Mouse (Mus musculus) CH12.LX (cell line): ENCODE data around the gene Rnd1. TPM values are rescaled to one million over a fixed set of nuclear protein-coding genes. Genes with fewer than 3 reads are reported as not detected.

ENCODE experiments used
- DNase-seq: peaks from one replicate; pipeline ENCODE4 v3.0.0-alpha.2; 2013; ENCODE audit errors: extremely low read depth
- H3K27ac ChIP-seq: 2 replicates; pipeline ENCODE4 v1.5.1; 2012; ENCODE audit warnings: low read depth, mild to moderate bottlenecking, control low read depth, moderate library complexity; ENCODE audit not compliant: insufficient read depth
- H3K27me3 ChIP-seq: replicated peaks from 2 replicates; pipeline ENCODE3; 2012; ENCODE audit warnings: inconsistent platforms
- H3K36me3 ChIP-seq, 2 experiments: replicated peaks in 1 of 2; 2 replicates each; pipeline versions ENCODE3 to v1.6.1; 2012; ENCODE audit warnings: inconsistent platforms in 1 of 2, low read length in 1 of 2, mild to moderate bottlenecking in 1 of 2, mixed read lengths in 1 of 2, moderate library complexity in 1 of 2; ENCODE audit not compliant: control insufficient read depth in 1 of 2, insufficient read depth in 1 of 2
- H3K4me1 ChIP-seq, 2 experiments: 2 replicates each; pipeline ENCODE4 v1.6.1; 2012; ENCODE audit warnings: inconsistent platforms in 1 of 2, moderate library complexity in 1 of 2; ENCODE audit not compliant: insufficient read depth in 2 of 2, control insufficient read depth in 1 of 2
- H3K4me2 ChIP-seq: 2 replicates; pipeline ENCODE4 v1.6.1; 2012; ENCODE audit warnings: low read depth, mild to moderate bottlenecking, control low read depth; ENCODE audit not compliant: poor library complexity, insufficient read depth, severe bottlenecking
- H3K4me3 ChIP-seq, 3 experiments: fragments of 150-350 bp in 1 of 3; sonication (generic) in 1 of 3; replicated peaks in 1 of 3; 2 replicates each; pipeline versions ENCODE3 to v1.5.1; 2011 to 2012; ENCODE audit warnings: low read depth in 2 of 3, low read length in 2 of 3, mild to moderate bottlenecking in 2 of 3, moderate library complexity in 2 of 3, control low read depth in 1 of 3, improper control_type of control experiment in 1 of 3, inconsistent platforms in 1 of 3, mixed read lengths in 1 of 3; ENCODE audit not compliant: poor library complexity in 1 of 3
- H3K79me2 ChIP-seq: replicated peaks from 2 replicates; pipeline ENCODE4 v1.6.1; 2012; ENCODE audit warnings: mild to moderate bottlenecking, moderate library complexity; ENCODE audit not compliant: control insufficient read depth, poor library complexity, insufficient read depth, severe bottlenecking; ENCODE audit errors: extremely low read depth
- H3K9ac ChIP-seq: 2 replicates; pipeline ENCODE4 v1.6.1; 2012; ENCODE audit warnings: low read depth, mild to moderate bottlenecking, control low read depth, moderate library complexity; ENCODE audit not compliant: insufficient read depth
- H3K9me3 ChIP-seq: replicated peaks from 2 replicates; pipeline ENCODE3; 2012; ENCODE audit warnings: low read length, inconsistent platforms, mixed read lengths
- CHD2 ChIP-seq: IDR thresholded peaks from 2 replicates; pipeline ENCODE4 v1.6.1; 2011; ENCODE audit warnings: low read length, improper control_type of control experiment
- CTCF ChIP-seq, 2 experiments: IDR thresholded peaks in 1 of 2; conservative IDR thresholded peaks in 1 of 2; 2 replicates each; pipeline ENCODE4 v1.5.1; 2011 to 2012; ENCODE audit warnings: low read depth in 2 of 2, low read length in 2 of 2, improper control_type of control experiment in 1 of 2, inconsistent platforms in 1 of 2, mild to moderate bottlenecking in 1 of 2, moderate library complexity in 1 of 2
- ETS1 ChIP-seq: conservative IDR thresholded peaks from 2 replicates; pipeline ENCODE4 v1.6.1; 2012; ENCODE audit warnings: low read depth, mild to moderate bottlenecking, inconsistent platforms, low read length, improper control_type of control experiment, moderate library complexity
- HCFC1 ChIP-seq: IDR thresholded peaks from 2 replicates; pipeline ENCODE4 v1.6.1; 2012; ENCODE audit warnings: low read depth, mild to moderate bottlenecking, inconsistent platforms, low read length, improper control_type of control experiment
- JUN ChIP-seq: IDR thresholded peaks from 2 replicates; pipeline ENCODE4 v1.6.1; 2011; ENCODE audit warnings: low read depth, mild to moderate bottlenecking, low read length, improper control_type of control experiment, moderate library complexity; ENCODE audit not compliant: insufficient read depth
- JUND ChIP-seq: conservative IDR thresholded peaks from 2 replicates; pipeline ENCODE4 v1.6.1; 2011; ENCODE audit warnings: low read depth, low read length, improper control_type of control experiment
- MAFK ChIP-seq: IDR thresholded peaks from 2 replicates; pipeline ENCODE4 v1.6.1; 2011; ENCODE audit warnings: low read length, improper control_type of control experiment; ENCODE audit not compliant: insufficient replicate concordance
- MAX ChIP-seq: IDR thresholded peaks from 2 replicates; pipeline ENCODE4 v1.6.1; 2011; ENCODE audit warnings: low read length, improper control_type of control experiment
- MAZ ChIP-seq: IDR thresholded peaks from 2 replicates; pipeline ENCODE4 v1.6.1; 2012; ENCODE audit warnings: low read depth, mild to moderate bottlenecking, inconsistent platforms, low read length, improper control_type of control experiment, moderate library complexity
- MXI1 ChIP-seq: IDR thresholded peaks from 2 replicates; pipeline ENCODE4 v1.6.1; 2011; ENCODE audit warnings: mild to moderate bottlenecking, low read depth, low read length, improper control_type of control experiment
- MYC ChIP-seq: IDR thresholded peaks from 2 replicates; pipeline ENCODE4 v1.6.1; 2011; ENCODE audit warnings: low read depth, mild to moderate bottlenecking, improper control_type of control experiment, low read length
- NELFE ChIP-seq: IDR thresholded peaks from 2 replicates; pipeline ENCODE4 v1.6.1; 2011; ENCODE audit warnings: low read depth, low read length, improper control_type of control experiment
- NRF1 ChIP-seq: IDR thresholded peaks from 2 replicates; pipeline ENCODE4 v1.6.1; 2014; ENCODE audit warnings: low read depth, mild to moderate bottlenecking, inconsistent platforms, low read length, improper control_type of control experiment, moderate library complexity
- PAX5 ChIP-seq: IDR thresholded peaks from 2 replicates; pipeline ENCODE4 v1.6.1; 2012; ENCODE audit warnings: low read length, inconsistent platforms, mixed read lengths
- POLR2AphosphoS2 ChIP-seq: IDR thresholded peaks from 2 replicates; pipeline ENCODE4 v1.6.1; 2011; ENCODE audit warnings: low read depth, low read length, improper control_type of control experiment
- RAD21 ChIP-seq: IDR thresholded peaks from 2 replicates; pipeline ENCODE4 v1.6.1; 2011; ENCODE audit warnings: low read depth, mild to moderate bottlenecking, low read length, improper control_type of control experiment, moderate library complexity
- RCOR1 ChIP-seq: conservative IDR thresholded peaks from 2 replicates; pipeline ENCODE4 v1.6.1; 2012; ENCODE audit warnings: low read depth, mild to moderate bottlenecking, inconsistent platforms, low read length, improper control_type of control experiment
- SMC3 ChIP-seq: IDR thresholded peaks from 2 replicates; pipeline ENCODE4 v1.6.1; 2011; ENCODE audit warnings: low read depth, low read length, improper control_type of control experiment
- TBP ChIP-seq: conservative IDR thresholded peaks from 2 replicates; pipeline ENCODE4 v1.6.1; 2011; ENCODE audit warnings: low read depth, low read length, improper control_type of control experiment
- TCF12 ChIP-seq: IDR thresholded peaks from 2 replicates; pipeline ENCODE4 v1.6.1; 2014; ENCODE audit warnings: low read depth, mild to moderate bottlenecking, inconsistent platforms, low read length, improper control_type of control experiment
- USF1 ChIP-seq: IDR thresholded peaks from 2 replicates; pipeline ENCODE4 v1.6.1; 2014; ENCODE audit warnings: low read depth, mild to moderate bottlenecking, inconsistent platforms, low read length, improper control_type of control experiment
- ZC3H11A ChIP-seq: IDR thresholded peaks from 2 replicates; pipeline ENCODE4 v1.6.1; 2012; ENCODE audit warnings: low read depth, mild to moderate bottlenecking, inconsistent platforms, low read length, improper control_type of control experiment
- ZMIZ1 ChIP-seq: IDR thresholded peaks from 2 replicates; pipeline ENCODE4 v1.6.1; 2012; ENCODE audit warnings: low read depth, mild to moderate bottlenecking, inconsistent platforms, low read length, improper control_type of control experiment
- ZNF384 ChIP-seq: IDR thresholded peaks from 2 replicates; pipeline ENCODE4 v1.6.1; 2012; ENCODE audit warnings: low read depth, low read length, improper control_type of control experiment, inconsistent platforms
- dilution Hi-C: fragments of 300-500 bp; cut with MboI; formaldehyde crosslinking; loops from 2 replicates; pipeline ENCODE4 v1.14.3; 2020; ENCODE audit warnings: low sequenced_read_pairs; ENCODE audit not compliant: extremely low pct_unique_long_range_greater_than_20kb, extremely low pct_ligation_motif_present
- in situ Hi-C: fragments of 300-500 bp; cut with MboI; formaldehyde crosslinking; loops from 3 replicates; pipeline ENCODE4 v1.14.3; 2019; ENCODE audit warnings: low sequenced_read_pairs, low pct_ligation_motif_present, low pct_unique_long_range_greater_than_20kb, mixed read lengths
- polyA plus RNA-seq: library from polyadenylated mRNA; unstranded; fragments of >175 nt; gene quantifications from 2 replicates; pipeline ENCODE4 v1.2.1, GENCODE M21; 2012; ENCODE audit warnings: low read depth; ENCODE audit not compliant: insufficient read length
- total RNA-seq, 2 experiments: library from RNA; depleted of rRNA; stranded (reverse); fragments of 300-350 nt in 1 of 2; fragments of >200 nt in 1 of 2; gene quantifications; 2 replicates each; pipeline ENCODE4 v1.2.3; 2012 to 2014

Gene Rnd1
- total and polyA plus RNA-seq, 3 experiments, result 6.0 to 9.4 (median 6.3) TPM

GRCm38 (mm10) chr15:98617176-98617537, 60.1 kb downstream of the Rnd1 start:
- in situ Hi-C loops, result loop anchor here (5.0 kb wide), 2 partner anchors 35 to 105 kb away; no protein-coding TSS in a partner anchor
- no peak overlapping the region for H3K4me3 ChIP-seq
- H3K4me1 ChIP-seq, result peaks cover under 1 to 8% of the 10 kb centered on the region in 2 experiments; a peak in 3 of 4 replicates
- peak overlapping the region; percentile 43 for H3K4me2 ChIP-seq
- H3K27ac ChIP-seq, result no peak overlapping the region
- H3K9ac ChIP-seq, result peak overlapping the region; percentile 0; the same call in 1 of the 2 replicates
- H3K27me3 ChIP-seq, result peaks cover 69% of the 10 kb centered on the region
- H3K36me3 ChIP-seq, result no peaks in the 10 kb centered on the region
- H3K79me2 ChIP-seq, result no peaks in the 10 kb centered on the region
- DNase-seq, result peak; percentile 63
- dilution Hi-C loops, result no loop called here
- no peak for TF ChIP-seq TCF12
- no peak for TF ChIP-seq HCFC1
- peak; percentile 97 for TF ChIP-seq SMC3
- TF ChIP-seq POLR2AphosphoS2, result no peak
- TF ChIP-seq ETS1, result no peak
- TF ChIP-seq NRF1, result no peak
- TF ChIP-seq NELFE, result no peak
- TF ChIP-seq MYC, result no peak
- TF ChIP-seq USF1, result no peak
- TF ChIP-seq MAFK, result no peak
- no peak for TF ChIP-seq MAZ
- no peak for TF ChIP-seq JUND
- no peak for TF ChIP-seq RCOR1
- no peak for TF ChIP-seq ZNF384
- TF ChIP-seq JUN, result no peak
- no peak for TF ChIP-seq MXI1
- no peak for TF ChIP-seq TBP
- peak; percentile 93 to 94 for TF ChIP-seq CTCF (conservative IDR thresholded peaks at IDR 0.05 in 1 of 2, IDR thresholded peaks at IDR 0.05 in 1 of 2; ENCODE audit: low read depth in 2 of 2, low read length in 2 of 2)
- TF ChIP-seq CHD2, result peak; percentile 81
- peak; percentile 89 for TF ChIP-seq RAD21
- peak; percentile 19; the same call in 1 of the 2 replicates for TF ChIP-seq ZC3H11A
- no peak for TF ChIP-seq ZMIZ1
- TF ChIP-seq MAX, result no peak
- no peak for TF ChIP-seq PAX5
- H3K9me3 ChIP-seq, result peaks cover 13% of the 10 kb centered on the region
